Mouse (Mus musculus): Measurements from ENCODE around the gene Gimap1. TPM values are rescaled to one million over a fixed set of nuclear protein-coding genes. Genes with fewer than 3 reads are reported as not detected.

Gene Gimap1
- polyA plus RNA-seq, 1 experiment from 2014 or later = 20.0 TPM

GRCm38 (mm10) chr6:48704146-48704545 is 34.7 kb upstream of the Gimap1 start:
- Histone ChIP-seq H3K9ac (no peak overlapping the region), H3K4me1 (replicated peaks) (peaks cover 3% of the 10 kb centered on the region; the same call in 1 of the 2 replicates), H3K36me3 (peaks cover 8% of the 10 kb centered on the region; the same call in 1 of the 2 replicates), H3K4me3 (no peak overlapping the region), H3K27me3 (replicated peaks) (no peaks in the 10 kb centered on the region), H3K4me2 (no peak overlapping the region), H3K27ac (ENCODE audit: poor library complexity, severe bottlenecking) (no peak overlapping the region), H3K9me3 (replicated peaks) (no peaks in the 10 kb centered on the region)
- ATAC-seq (ENCODE audit: insufficient number of reproducible peaks, low FRiP score) = no peak

GRCm38 (mm10) chr6:48706130-48706529 is 32.7 kb upstream of the Gimap1 start:
- H3K4me3 ChIP-seq = peak overlapping the region; percentile 19
- H3K4me1 ChIP-seq (replicated peaks) = no peaks in the 10 kb centered on the region
- H3K9ac ChIP-seq = no peak overlapping the region
- no peaks in the 10 kb centered on the region for H3K27me3 ChIP-seq (replicated peaks)
- peak overlapping the region; percentile 47 for H3K4me2 ChIP-seq
- 41% methylated on average over 3 of the region's 3 CpGs for WGBS
- H3K36me3 ChIP-seq = peaks cover 8% of the 10 kb centered on the region; the same call in 1 of the 2 replicates
- peak overlapping the region; percentile 62 for H3K27ac ChIP-seq (ENCODE audit: poor library complexity, severe bottlenecking)
- no peaks in the 10 kb centered on the region for H3K9me3 ChIP-seq (replicated peaks)
- no peak for ATAC-seq (ENCODE audit: insufficient number of reproducible peaks, low FRiP score)

DNA sequence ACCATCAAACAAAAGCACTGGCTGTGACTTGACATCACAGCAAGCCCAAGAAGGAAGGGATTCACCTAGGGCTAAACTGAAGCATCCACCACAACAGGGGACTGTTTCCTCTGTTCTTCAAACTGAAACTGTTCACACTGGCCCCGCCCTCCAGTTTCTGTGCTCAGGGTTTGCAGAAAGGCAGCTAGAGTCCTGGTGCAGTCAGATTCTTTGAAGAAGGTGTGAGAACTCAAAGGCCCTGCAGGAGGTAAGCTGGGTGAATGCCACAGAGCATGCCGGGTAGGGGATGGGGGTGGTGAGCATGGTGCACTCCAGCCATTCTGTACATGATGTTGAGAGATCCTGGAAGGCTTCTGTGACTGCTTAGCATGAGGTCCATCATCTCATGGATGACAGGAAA is 20.4 kb upstream of the Gimap1 start, which contains the start of the genes Gm28053 and Gimap7:
Gene Gm28053, plus strand, starts transcription at position 153 of the 400 bp plus-strand sequence.
Gene Gimap7, plus strand, starts transcription at position 167 of the 400 bp plus-strand sequence.
- Histone ChIP-seq H3K36me3 (no peaks in the 10 kb centered on the region), H3K27me3 (replicated peaks) (no peaks in the 10 kb centered on the region; the same call in 1 of the 2 replicates), H3K9me3 (replicated peaks) (no peaks in the 10 kb centered on the region), H3K27ac (ENCODE audit: poor library complexity, severe bottlenecking) (no peak within 1 kb of the TSS), H3K4me1 (replicated peaks) (no peaks in the 10 kb centered on the region), H3K9ac (no peak within 1 kb of the TSS), H3K4me2 (no peak within 1 kb of the TSS), H3K4me3 (no peak within 1 kb of the TSS)
- no peak for ATAC-seq (ENCODE audit: insufficient number of reproducible peaks, low FRiP score)
- WGBS = 47% methylated on average over 2 of the region's 2 CpGs

DNA sequence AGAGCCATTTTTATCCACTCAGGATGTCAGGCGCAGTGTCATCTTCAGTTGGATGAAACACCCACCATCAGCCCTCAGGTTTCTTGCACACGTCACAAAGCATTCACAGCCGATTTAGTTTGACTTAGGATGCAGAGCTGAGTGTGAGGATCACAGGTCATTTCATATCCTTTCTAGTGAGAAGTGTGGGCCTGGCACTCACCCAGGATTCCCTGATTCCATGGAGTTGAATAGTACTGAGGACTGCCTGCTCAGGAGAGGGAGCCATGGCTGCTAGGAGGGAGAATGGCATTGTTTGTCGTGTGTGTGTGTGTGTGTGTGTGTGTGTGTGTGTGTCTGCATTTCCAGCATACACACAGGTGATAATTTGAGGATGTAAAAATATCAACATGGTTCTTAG is 18.5 kb upstream of the Gimap1 start:
- Histone ChIP-seq H3K36me3 (no peaks in the 10 kb centered on the region), H3K4me3 (no peak overlapping the region), H3K4me2 (no peak overlapping the region), H3K27ac (ENCODE audit: poor library complexity, severe bottlenecking) (no peak overlapping the region), H3K9me3 (replicated peaks) (no peaks in the 10 kb centered on the region), H3K4me1 (replicated peaks) (peaks cover 2% of the 10 kb centered on the region; the same call in 1 of the 2 replicates), H3K27me3 (replicated peaks) (no peaks in the 10 kb centered on the region; the same call in 1 of the 2 replicates), H3K9ac (no peak overlapping the region)
- 84% methylated on average over 4 of the region's 4 CpGs for WGBS
- no peak for ATAC-seq (ENCODE audit: insufficient number of reproducible peaks, low FRiP score)

DNA sequence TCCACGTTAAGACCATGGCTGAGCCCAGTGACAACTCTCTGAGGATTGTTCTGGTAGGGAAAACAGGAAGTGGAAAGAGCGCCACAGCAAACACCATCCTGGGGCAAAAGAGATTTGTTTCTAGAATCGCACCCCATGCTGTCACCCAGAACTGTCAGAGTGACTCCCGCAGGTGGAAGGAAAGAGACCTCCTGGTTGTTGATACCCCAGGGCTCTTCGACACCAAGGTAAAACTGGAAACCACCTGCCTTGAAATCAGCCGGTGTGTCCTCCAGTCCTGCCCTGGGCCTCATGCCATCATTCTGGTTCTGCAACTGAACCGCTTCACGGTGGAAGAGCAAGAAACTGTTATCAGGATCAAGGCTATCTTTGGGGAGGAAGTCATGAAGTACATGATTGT is 15.4 kb upstream of the Gimap1 start:
- 67% methylated on average over 8 of the region's 8 CpGs for WGBS
- Histone ChIP-seq H3K4me2 (no peak overlapping the region), H3K4me1 (replicated peaks) (peaks cover 9% of the 10 kb centered on the region), H3K4me3 (no peak overlapping the region), H3K9ac (no peak overlapping the region), H3K27me3 (replicated peaks) (no peaks in the 10 kb centered on the region; the same call in 1 of the 2 replicates), H3K9me3 (replicated peaks) (no peaks in the 10 kb centered on the region), H3K27ac (ENCODE audit: poor library complexity, severe bottlenecking) (no peak overlapping the region), H3K36me3 (no peaks in the 10 kb centered on the region)
- ATAC-seq (ENCODE audit: insufficient number of reproducible peaks, low FRiP score) = no peak

GRCm38 (mm10) chr6:48725476-48725875 is 13.4 kb upstream of the Gimap1 start:
- no peak overlapping the region for H3K9ac ChIP-seq
- peak overlapping the region; percentile 23 for H3K4me2 ChIP-seq
- no peaks in the 10 kb centered on the region; the same call in 1 of the 2 replicates for H3K27me3 ChIP-seq (replicated peaks)
- H3K27ac ChIP-seq (ENCODE audit: poor library complexity, severe bottlenecking) = no peak overlapping the region
- H3K4me3 ChIP-seq = no peak overlapping the region
- H3K4me1 ChIP-seq (replicated peaks) = peaks cover 9% of the 10 kb centered on the region
- H3K36me3 ChIP-seq = no peaks in the 10 kb centered on the region
- no peaks in the 10 kb centered on the region for H3K9me3 ChIP-seq (replicated peaks)
- ATAC-seq (ENCODE audit: insufficient number of reproducible peaks, low FRiP score) = no peak
- WGBS = 11% methylated on average over 1 of the region's 1 CpGs

DNA sequence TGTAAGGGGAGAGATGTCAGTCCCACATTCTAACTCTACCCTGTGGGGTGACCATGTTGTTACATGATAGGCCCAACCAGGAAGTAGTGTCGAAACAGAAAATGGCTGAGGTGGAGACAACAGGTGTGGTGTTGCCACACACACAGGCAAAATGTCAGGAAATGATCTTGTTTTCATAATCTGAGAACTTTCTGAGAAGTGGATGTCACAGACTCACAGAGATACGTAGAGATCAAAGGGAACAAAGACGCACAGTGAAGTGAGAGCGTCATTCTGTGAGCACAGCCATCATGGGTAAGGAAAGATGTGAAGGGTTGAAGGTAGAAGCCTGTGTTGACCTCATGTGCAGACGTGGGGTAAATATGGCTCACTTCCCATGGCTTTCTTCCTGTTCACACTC is 11.1 kb upstream of the Gimap1 start:
- Histone ChIP-seq H3K9ac (no peak overlapping the region), H3K4me2 (no peak overlapping the region), H3K9me3 (replicated peaks) (no peaks in the 10 kb centered on the region), H3K4me1 (replicated peaks) (peaks cover 9% of the 10 kb centered on the region), H3K4me3 (no peak overlapping the region), H3K27me3 (replicated peaks) (no peaks in the 10 kb centered on the region), H3K27ac (ENCODE audit: poor library complexity, severe bottlenecking) (no peak overlapping the region), H3K36me3 (no peaks in the 10 kb centered on the region)
- ATAC-seq (ENCODE audit: insufficient number of reproducible peaks, low FRiP score) = no peak
- 84% methylated on average over 5 of the region's 5 CpGs for WGBS

DNA sequence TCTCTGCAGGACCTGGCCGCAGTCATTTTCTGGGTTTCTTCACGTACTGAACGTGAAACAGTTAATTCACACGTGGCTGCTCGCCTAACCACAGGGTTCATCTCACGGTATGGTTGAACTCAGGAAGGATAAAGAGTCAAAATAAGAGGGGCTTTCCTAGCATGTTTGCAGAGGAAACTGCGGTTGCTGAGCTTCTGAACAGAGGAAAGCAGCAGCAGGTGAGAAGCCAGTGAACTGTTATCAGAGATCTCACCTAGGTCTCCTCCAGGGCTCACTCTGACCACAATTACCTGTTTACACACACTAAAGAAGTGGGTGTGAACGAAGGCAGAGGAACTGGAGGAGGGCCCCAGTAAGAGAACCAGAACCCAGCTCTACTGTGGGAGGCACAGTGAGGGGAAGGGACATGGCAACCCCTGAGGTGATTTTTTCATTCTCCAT is 6.0 kb upstream of the Gimap1 start:
- Histone ChIP-seq H3K4me1 (replicated peaks) (no peaks in the 10 kb centered on the region), H3K4me2 (no peak overlapping the region), H3K9me3 (replicated peaks) (no peaks in the 10 kb centered on the region), H3K4me3 (no peak overlapping the region), H3K27ac (ENCODE audit: poor library complexity, severe bottlenecking) (no peak overlapping the region), H3K27me3 (replicated peaks) (no peaks in the 10 kb centered on the region), H3K9ac (no peak overlapping the region), H3K36me3 (no peaks in the 10 kb centered on the region)
- WGBS = 42% methylated on average over 8 of the region's 8 CpGs
- ATAC-seq (ENCODE audit: insufficient number of reproducible peaks, low FRiP score) = no peak

- no peak for ATAC-seq (ENCODE audit: insufficient number of reproducible peaks, low FRiP score)
- no peaks in the 10 kb centered on the region for H3K36me3 ChIP-seq
- no peak overlapping the region for H3K4me2 ChIP-seq
- no peaks in the 10 kb centered on the region for H3K27me3 ChIP-seq (replicated peaks)
- 86% methylated on average over 1 of the region's 1 CpGs for WGBS
- no peak overlapping the region for H3K9ac ChIP-seq
- H3K4me1 ChIP-seq (replicated peaks) = no peaks in the 10 kb centered on the region
- no peaks in the 10 kb centered on the region for H3K9me3 ChIP-seq (replicated peaks)
- H3K4me3 ChIP-seq = no peak overlapping the region
- no peak overlapping the region for H3K27ac ChIP-seq (ENCODE audit: poor library complexity, severe bottlenecking)
Measured at GRCm38 (mm10) chr6:48733660-48734059, 5.2 kb upstream of the Gimap1 start.

- Histone ChIP-seq H3K9ac (no peak overlapping the region), H3K4me3 (no peak overlapping the region), H3K4me2 (no peak overlapping the region), H3K27ac (ENCODE audit: poor library complexity, severe bottlenecking) (no peak overlapping the region), H3K9me3 (replicated peaks) (no peaks in the 10 kb centered on the region), H3K27me3 (replicated peaks) (peaks cover 20% of the 10 kb centered on the region), H3K4me1 (replicated peaks) (peaks cover 14% of the 10 kb centered on the region), H3K36me3 (no peaks in the 10 kb centered on the region)
- ATAC-seq (ENCODE audit: insufficient number of reproducible peaks, low FRiP score) = no peak
- 73% methylated on average over 2 of the region's 2 CpGs for WGBS
Measured at GRCm38 (mm10) chr6:48737053-48737452, 1.8 kb upstream of the Gimap1 start.

DNA sequence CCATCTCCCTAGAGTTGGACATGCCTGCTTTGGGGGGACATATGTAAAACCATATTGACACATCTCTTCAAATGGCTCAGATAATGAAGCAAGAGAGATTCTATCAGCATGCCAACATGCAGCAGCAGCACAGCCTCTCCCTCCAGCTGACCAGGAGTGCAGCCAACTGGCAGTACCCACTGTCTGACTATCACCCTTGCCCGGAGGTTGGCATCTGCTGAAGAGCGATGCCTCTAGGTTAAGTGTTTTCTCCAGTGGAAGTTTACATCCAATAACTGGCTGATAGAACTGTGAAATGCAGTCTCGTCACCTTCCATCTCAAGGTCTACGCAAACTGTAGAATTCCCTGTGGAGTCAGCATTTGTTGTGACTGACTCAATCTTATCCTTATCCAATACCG is 1.2 kb upstream of the Gimap1 start:
- peaks cover 20% of the 10 kb centered on the region for H3K4me1 ChIP-seq (replicated peaks)
- ATAC-seq (ENCODE audit: insufficient number of reproducible peaks, low FRiP score) = no peak
- H3K27me3 ChIP-seq (replicated peaks) = peaks cover 26% of the 10 kb centered on the region
- no peak overlapping the region for H3K27ac ChIP-seq (ENCODE audit: poor library complexity, severe bottlenecking)
- H3K9ac ChIP-seq = no peak overlapping the region
- H3K36me3 ChIP-seq = no peaks in the 10 kb centered on the region
- H3K9me3 ChIP-seq (replicated peaks) = no peaks in the 10 kb centered on the region
- H3K4me2 ChIP-seq = no peak overlapping the region
- no peak overlapping the region for H3K4me3 ChIP-seq
- 76% methylated on average over 5 of the region's 5 CpGs for WGBS

- WGBS = 62% methylated on average over 3 of the region's 3 CpGs
- peak overlapping the region; percentile 56 for H3K4me2 ChIP-seq
- peaks cover 25% of the 10 kb centered on the region for H3K4me1 ChIP-seq (replicated peaks)
- no peak overlapping the region for H3K9ac ChIP-seq
- H3K27me3 ChIP-seq (replicated peaks) = peaks cover 37% of the 10 kb centered on the region
- H3K27ac ChIP-seq (ENCODE audit: poor library complexity, severe bottlenecking) = peak overlapping the region; percentile 74; the same call in 1 of the 2 replicates
- H3K9me3 ChIP-seq (replicated peaks) = no peaks in the 10 kb centered on the region
- peak overlapping the region; percentile 33 for H3K4me3 ChIP-seq
- H3K36me3 ChIP-seq = no peaks in the 10 kb centered on the region
- ATAC-seq (ENCODE audit: insufficient number of reproducible peaks, low FRiP score) = no peak
Measured at GRCm38 (mm10) chr6:48739780-48740055, 864 bp downstream of the Gimap1 start.

All from heart, embryonic 12.5 days (tissue).